Mouse (Mus musculus): ENCODE measurements at regions not wholly inside any gene's neighbourhood (a gene's known extent, or its start where the extent isn't known, plus 50 kb on each side); places are given as distances from the start of the nearest gene placed in this dataset.
"Not testable (repeated sequence)": the region's sequence is repeated elsewhere in the genome, so short reads cannot be mapped to it uniquely, and the experiment has no call there.

- no peak for DNase-seq
Observed at GRCm38 (mm10) chr13:82058872-82059271, 276.0 kb downstream of the Cetn3 start.

GRCm38 (mm10) chr13:82059498-82059897 lies 276.6 kb downstream of the Cetn3 start:
- DNase-seq: peak; percentile 21 to 49

GRCm38 (mm10) chr13:82063880-82064279 lies 281.0 kb downstream of the Cetn3 start:
- not testable (repeated sequence) for DNase-seq

GRCm38 (mm10) chr13:82066174-82066573 lies 283.3 kb downstream of the Cetn3 start:
- DNase-seq: no peak

- no peak for DNase-seq
Observed at GRCm38 (mm10) chr13:82066674-82067270, 283.9 kb downstream of the Cetn3 start.

- DNase-seq: no peak
Observed at GRCm38 (mm10) chr13:82072449-82072848, 289.6 kb downstream of the Cetn3 start.

DNA sequence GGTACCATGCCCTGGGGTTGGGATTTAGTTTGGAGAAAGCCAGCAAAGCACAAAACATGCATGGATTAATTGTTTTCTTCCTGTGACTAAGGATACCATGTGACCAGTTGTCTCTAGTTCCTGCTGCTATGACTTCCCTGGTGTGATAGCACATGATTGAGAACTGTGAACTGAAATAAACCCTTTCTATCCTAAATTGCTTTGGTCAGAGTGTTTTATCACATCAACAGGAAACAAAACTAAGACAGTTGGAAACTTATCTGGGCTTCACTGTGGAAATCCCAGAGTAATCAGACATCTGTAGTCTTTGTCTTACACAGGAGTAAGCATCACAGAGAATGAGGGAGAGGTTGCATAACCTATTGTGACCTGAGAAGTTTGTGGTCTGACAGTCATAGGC lies 290.5 kb downstream of the Cetn3 start:
- DNase-seq: no peak

GRCm38 (mm10) chr13:82081375-82081774 lies 298.5 kb downstream of the Cetn3 start:
- no peak for DNase-seq

GRCm38 (mm10) chr13:82087635-82088034 lies 304.8 kb downstream of the Cetn3 start:
- no peak for DNase-seq

- peak; percentile 23 to 60 for DNase-seq
Observed at GRCm38 (mm10) chr13:82092186-82092585, 309.3 kb downstream of the Cetn3 start.

GRCm38 (mm10) chr13:82106032-82106431 lies 323.2 kb downstream of the Cetn3 start:
- no peak for DNase-seq

- DNase-seq: no peak
Observed at GRCm38 (mm10) chr13:82129777-82130735, 347.2 kb downstream of the Cetn3 start.

All from kidney, postnatal 36 days (tissue).